ENCODE assay signal across 26 mouse cellular contexts in genomic region chr1:169602122-169602521, GRCm38 (mm10). TPM values are rescaled to one million over a fixed set of nuclear protein-coding genes. Genes with fewer than 3 reads are reported as not detected.
DNase-seq lines count a peak whose midpoint lies in the region; ATAC-seq and TF ChIP-seq lines count a peak whose summit lies in the region.
"Had no signal": no experiment of that assay in that cellular context is flagged by ENCODE, and none has a peak within 500 bp of the region (broad histone marks: within the 10 kb centered on the region; RNA-seq: fewer than 3 reads in every experiment).

No protein-coding gene starts in this region.

- H3K27me3 ChIP-seq in lung, postnatal 0 days (replicated peaks; ENCODE audit: insufficient read depth, low read length): no peaks in the 10 kb centered on the region
- H3K27me3 ChIP-seq in heart, embryonic 10.5 days (ENCODE audit: insufficient read depth, poor library complexity, severe bottlenecking): no peaks in the 10 kb centered on the region
- H3K27me3 ChIP-seq: embryonic facial prominence, embryonic 13.5 days; heart, embryonic 15.5 days; hindbrain, embryonic 12.5 days; intestine, embryonic 15.5 days; liver, embryonic 13.5 days; lung, embryonic 15.5 days; megakaryocyte, embryonic 14.5 days; midbrain, embryonic 13.5 days had no signal

- ATAC-seq in lung, postnatal 0 days: peak; percentile 70
- peak; percentile 90 for ATAC-seq in megakaryocyte, adult 5-6 weeks (ENCODE audit: poor library complexity, severe bottlenecking)
- ATAC-seq: forebrain, embryonic 16.5 days; hindbrain, postnatal 0 days; intestine, embryonic 15.5 days; midbrain, embryonic 13.5 days had no signal

- H3K36me3 ChIP-seq in lung, postnatal 0 days (ENCODE audit: insufficient read depth, low read length): no peaks in the 10 kb centered on the region
- no peaks in the 10 kb centered on the region for H3K36me3 ChIP-seq in heart, embryonic 10.5 days
- H3K36me3 ChIP-seq: embryonic facial prominence, embryonic 13.5 days; heart, embryonic 15.5 days; hindbrain, embryonic 12.5 days; intestine, embryonic 15.5 days; liver, embryonic 13.5 days; lung, embryonic 15.5 days; midbrain, embryonic 13.5 days had no signal

- TF ChIP-seq EP300 in lung, postnatal 0 days (IDR thresholded peaks at IDR 0.05): no peak

- H3K27ac ChIP-seq in lung, postnatal 0 days (ENCODE audit: low read length): no peak overlapping the region
- no peak overlapping the region for H3K27ac ChIP-seq in heart, embryonic 10.5 days
- H3K27ac ChIP-seq: embryonic facial prominence, embryonic 13.5 days; heart, embryonic 15.5 days; hindbrain, embryonic 12.5 days; hindbrain, postnatal 0 days; intestine, embryonic 15.5 days; kidney, postnatal 0 days; liver, embryonic 13.5 days; lung, embryonic 15.5 days; midbrain, embryonic 13.5 days had no signal

- WGBS in lung, postnatal 0 days: 38% methylated on average over 7 of the region's 7 CpGs
- 81% methylated on average over 7 of the region's 7 CpGs for WGBS in heart, embryonic 10.5 days

- no peak overlapping the region for H3K4me2 ChIP-seq in lung, postnatal 0 days (replicated peaks; ENCODE audit: low read depth, low read length)
- H3K4me2 ChIP-seq: embryonic facial prominence, embryonic 13.5 days; heart, embryonic 15.5 days; hindbrain, embryonic 12.5 days; intestine, embryonic 15.5 days; liver, embryonic 13.5 days; lung, embryonic 15.5 days; midbrain, embryonic 13.5 days had no signal

- no peaks in the 10 kb centered on the region for H3K9me3 ChIP-seq in lung, postnatal 0 days (ENCODE audit: low read length)
- H3K9me3 ChIP-seq in heart, embryonic 10.5 days: no peaks in the 10 kb centered on the region
- H3K9me3 ChIP-seq: embryonic facial prominence, embryonic 13.5 days; heart, embryonic 15.5 days; hindbrain, embryonic 12.5 days; intestine, embryonic 15.5 days; liver, embryonic 13.5 days; lung, embryonic 15.5 days; megakaryocyte, embryonic 14.5 days; midbrain, embryonic 13.5 days had no signal

- TF ChIP-seq CTCF in lung, postnatal 0 days (IDR thresholded peaks at IDR 0.05): no peak

- no peak overlapping the region for H3K9ac ChIP-seq in lung, postnatal 0 days (replicated peaks; ENCODE audit: low read depth)
- H3K9ac ChIP-seq: embryonic facial prominence, embryonic 13.5 days; heart, embryonic 15.5 days; hindbrain, embryonic 12.5 days; intestine, embryonic 15.5 days; liver, embryonic 13.5 days; lung, embryonic 15.5 days; midbrain, embryonic 13.5 days had no signal

- peak; percentile 25 for DNase-seq in 416B (ENCODE audit: low read depth)
- peak; percentile 12 for DNase-seq in fibroblast of lung, adult 2 months (ENCODE audit: low read depth)
- peak; percentile 53 for DNase-seq in lung, postnatal 0 days (ENCODE audit: low spot score)
- DNase-seq in heart, embryonic 10.5 days (ENCODE audit: low spot score): no peak
- DNase-seq in frontal cortex, postnatal 25 days (ENCODE audit: low spot score in 2 of 2): no peak
- no peak for DNase-seq in c-Kit-positive CD71-positive TER-119-positive erythroid progenitor cells, embryonic 14.5 days (ENCODE audit: low spot score)
- DNase-seq: adrenal gland, postnatal 25 days; cerebellum, adult 8-10 months; gastrocnemius, postnatal 10 days; kidney, adult 2 months; left cerebral cortex, postnatal 4 days; liver, embryonic 13.5 days; retina, postnatal 1 day; right cerebral cortex, postnatal 14 days had no signal

- H3K4me3 ChIP-seq in lung, postnatal 0 days (ENCODE audit: low read depth, low read length): no peak overlapping the region
- no peak overlapping the region for H3K4me3 ChIP-seq in heart, embryonic 10.5 days
- H3K4me3 ChIP-seq: embryonic facial prominence, embryonic 13.5 days; heart, embryonic 15.5 days; hindbrain, embryonic 12.5 days; intestine, embryonic 15.5 days; liver, embryonic 13.5 days; lung, embryonic 15.5 days; megakaryocyte, embryonic 14.5 days; midbrain, embryonic 13.5 days had no signal

- H3K4me1 ChIP-seq in lung, postnatal 0 days (ENCODE audit: insufficient read depth, low read depth, low read length): no peaks in the 10 kb centered on the region
- no peaks in the 10 kb centered on the region for H3K4me1 ChIP-seq in heart, embryonic 10.5 days
- H3K4me1 ChIP-seq: embryonic facial prominence, embryonic 13.5 days; heart, embryonic 15.5 days; hindbrain, embryonic 12.5 days; intestine, embryonic 15.5 days; liver, embryonic 13.5 days; lung, embryonic 15.5 days; megakaryocyte, embryonic 14.5 days; midbrain, embryonic 13.5 days had no signal

RNA-seq across cellular contexts. Expression of gene Rgs5, which starts 53.2 kb away (rescaled TPM):
- polyA plus RNA-seq in lung, postnatal 0 days (2015; fragmentation: Nextera tagmentation; extraction: Ambion mirVana): 6.0 and 6.8 TPM in 2 replicates
- total RNA-seq in megakaryocyte, adult 5-6 weeks (2015): 0.05 TPM in 1 of 2 replicates, not detected in the other
- total RNA-seq in megakaryocyte, adult 5-6 weeks (2017): 0.07 TPM in 1 of 2 replicates, not detected in the other
- polyA plus RNA-seq in heart, embryonic 10.5 days (2016; fragmentation: Nextera tagmentation; extraction: Ambion mirVana): 3.5 and 19.3 TPM in 2 replicates
- total RNA-seq: MEL had no signal

Comparison
In these comparisons a context has a peak if more than half of its experiments do, and no peak if none do; other contexts are left out.
1. DNase-seq: peak in 416B (single experiment), fibroblast of lung, adult 2 months (single experiment) and lung, postnatal 0 days (single experiment); none in heart, embryonic 10.5 days (single experiment), frontal cortex, postnatal 25 days (0 of 2) and c-Kit-positive CD71-positive TER-119-positive erythroid progenitor cells, embryonic 14.5 days (single experiment).